Mouse (Mus musculus) T-helper 17 cell (primary cell): ENCODE measurements around the gene Tubb3.

Source experiments
- in situ Hi-C, 2 experiments: fragments of 300-600 bp; cut with MboI, MseI; formaldehyde crosslinking; loops; 1 replicate in 1 of 2; 2 replicates in 1 of 2; pipeline ENCODE4 v1.15.1; 2025; ENCODE audit warnings: high pct_unique_total_duplicates in 2 of 2

Gene Tubb3

DNA sequence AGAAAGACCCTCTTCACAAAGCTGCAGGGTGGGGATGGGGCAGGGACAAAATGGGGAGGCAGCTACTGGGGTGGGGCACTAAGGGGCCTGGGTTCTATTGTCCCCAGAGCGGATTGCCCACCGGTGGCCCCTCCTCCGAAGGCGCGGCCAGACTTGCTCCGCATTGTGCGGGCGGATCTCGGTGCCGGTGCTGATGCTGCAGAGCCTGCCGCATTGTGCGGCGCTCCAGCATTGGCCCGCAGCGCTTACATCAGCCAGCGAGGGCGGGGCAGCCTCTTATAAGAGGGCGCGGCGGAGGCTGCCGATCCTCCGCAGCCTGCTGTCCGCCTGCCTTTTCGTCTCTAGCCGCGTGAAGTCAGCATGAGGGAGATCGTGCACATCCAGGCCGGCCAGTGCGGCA is at the start of gene Tubb3:
TSS of gene Tubb3 (plus strand) at position 179 of the 400 bp plus-strand sequence.
- in situ Hi-C loops, result no loop called here

- in situ Hi-C loops, result no loop called here
Observed at GRCm38 (mm10) chr8:123373403-123374238, 37.6 kb upstream of the Tubb3 start, which contains the start of gene Tcf25. Tcf25 (plus strand) TSS chr8:123373753.

DNA sequence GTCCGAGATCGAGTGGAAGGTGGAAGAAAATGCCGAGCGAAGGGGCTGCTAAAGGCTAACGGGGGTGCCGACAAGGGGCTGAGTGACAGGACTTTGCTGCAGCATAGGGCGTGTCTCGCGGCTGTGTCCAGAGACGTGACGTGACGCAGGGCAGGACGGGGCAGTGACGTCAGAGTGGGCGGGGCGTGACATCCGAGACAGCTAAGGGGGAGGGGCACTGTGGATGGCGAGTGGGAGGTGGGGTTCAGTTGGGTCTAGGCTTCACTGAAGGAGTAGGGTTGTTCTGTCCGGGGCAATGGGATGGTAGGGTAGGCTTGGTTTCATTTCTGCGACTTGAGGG is 37.0 kb upstream of the Tubb3 start:
- in situ Hi-C loops, result no loop called here

DNA sequence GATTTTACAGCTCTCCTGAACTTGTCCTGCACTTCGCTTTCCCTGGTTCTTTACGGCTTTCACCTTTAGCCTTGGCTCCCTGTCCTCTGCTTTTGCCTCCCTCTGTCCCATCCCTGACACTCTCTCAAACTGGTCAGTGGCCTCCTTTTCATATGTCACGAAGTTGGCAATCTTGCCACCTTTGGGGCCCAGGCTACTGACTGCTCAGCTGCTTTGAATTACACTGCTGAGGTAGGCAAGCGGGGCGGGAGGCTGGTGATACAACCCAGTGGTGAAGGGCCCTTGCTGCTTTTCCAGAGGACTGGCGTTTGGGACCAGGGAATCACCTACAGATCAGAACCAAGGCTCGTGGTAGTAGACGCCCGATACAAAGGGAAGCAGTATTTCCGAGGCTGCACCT is 35.5 kb upstream of the Tubb3 start:
- in situ Hi-C loops, result no loop called here

- in situ Hi-C loops, result no loop called here
Observed at GRCm38 (mm10) chr8:123376106-123376505, 35.1 kb upstream of the Tubb3 start.

GRCm38 (mm10) chr8:123381711-123382110 is 29.5 kb upstream of the Tubb3 start:
- in situ Hi-C loops, result no loop called here

- in situ Hi-C loops, result no loop called here
Observed at GRCm38 (mm10) chr8:123382516-123382915, 28.7 kb upstream of the Tubb3 start.

GRCm38 (mm10) chr8:123384883-123385540 is 26.2 kb upstream of the Tubb3 start:
- in situ Hi-C loops, result no loop called here

GRCm38 (mm10) chr8:123387041-123387440 is 24.2 kb upstream of the Tubb3 start:
- in situ Hi-C loops, result no loop called here

GRCm38 (mm10) chr8:123387801-123388200 is 23.4 kb upstream of the Tubb3 start:
- in situ Hi-C loops, result no loop called here

- in situ Hi-C loops, result no loop called here
Observed at GRCm38 (mm10) chr8:123389026-123389425, 22.2 kb upstream of the Tubb3 start.

DNA sequence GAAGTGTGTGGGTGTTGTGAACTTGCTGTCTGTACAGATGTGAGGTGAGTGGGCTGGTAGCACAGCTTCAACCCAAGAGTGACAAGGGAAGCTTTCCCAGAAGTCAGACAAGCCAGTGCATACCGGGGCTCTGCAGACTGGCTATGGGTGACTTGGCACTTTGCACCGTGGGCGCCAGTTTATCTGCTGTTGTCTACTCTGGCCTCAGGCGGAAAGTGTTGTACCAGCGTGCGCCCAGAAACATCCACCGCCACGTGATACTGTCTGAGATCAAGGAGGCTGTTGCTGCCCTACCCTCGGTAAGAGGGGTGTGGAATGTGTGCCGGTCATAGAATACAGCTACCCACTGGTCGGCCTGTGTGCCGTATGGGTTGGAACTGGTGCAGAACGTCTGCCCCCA is 12.9 kb upstream of the Tubb3 start:
- in situ Hi-C loops, result no loop called here

GRCm38 (mm10) chr8:123401936-123402335 is 9.3 kb upstream of the Tubb3 start:
- in situ Hi-C loops, result no loop called here

GRCm38 (mm10) chr8:123402730-123403326 is 8.4 kb upstream of the Tubb3 start:
- in situ Hi-C loops, result no loop called here

DNA sequence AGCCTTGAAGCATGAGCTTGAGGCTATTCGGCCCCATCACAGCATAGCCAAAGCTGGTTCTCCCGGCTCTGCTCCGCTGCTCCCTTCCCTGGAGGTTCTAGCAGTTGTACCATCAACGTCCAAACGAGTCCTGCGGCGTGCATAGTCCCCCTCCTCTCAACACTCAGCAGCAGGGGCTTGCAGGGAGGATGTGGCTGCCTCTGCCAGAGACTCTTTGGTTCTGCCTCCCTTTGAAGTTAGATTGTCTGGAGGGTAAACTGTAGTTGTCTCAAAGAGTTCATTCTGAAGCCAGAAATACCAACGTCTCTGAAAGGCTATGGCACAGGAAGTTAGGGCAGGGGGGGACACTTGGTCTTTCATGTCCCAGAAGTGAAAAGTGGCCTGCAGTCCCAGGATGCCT is 6.7 kb upstream of the Tubb3 start:
- in situ Hi-C loops, result no loop called here

GRCm38 (mm10) chr8:123406786-123407185 is 4.4 kb upstream of the Tubb3 start, which contains the start of gene Mc1r:
Mc1r (plus strand) TSS chr8:123407107.
- in situ Hi-C loops, result no loop called here

DNA sequence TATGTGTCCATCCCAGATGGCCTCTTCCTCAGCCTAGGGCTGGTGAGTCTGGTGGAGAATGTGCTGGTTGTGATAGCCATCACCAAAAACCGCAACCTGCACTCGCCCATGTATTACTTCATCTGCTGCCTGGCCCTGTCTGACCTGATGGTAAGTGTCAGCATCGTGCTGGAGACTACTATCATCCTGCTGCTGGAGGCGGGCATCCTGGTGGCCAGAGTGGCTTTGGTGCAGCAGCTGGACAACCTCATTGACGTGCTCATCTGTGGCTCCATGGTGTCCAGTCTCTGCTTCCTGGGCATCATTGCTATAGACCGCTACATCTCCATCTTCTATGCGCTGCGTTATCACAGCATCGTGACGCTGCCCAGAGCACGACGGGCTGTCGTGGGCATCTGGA is 3.6 kb upstream of the Tubb3 start:
- in situ Hi-C loops, result no loop called here

GRCm38 (mm10) chr8:123408586-123409544 is 2.4 kb upstream of the Tubb3 start:
- in situ Hi-C loops, result no loop called here

DNA sequence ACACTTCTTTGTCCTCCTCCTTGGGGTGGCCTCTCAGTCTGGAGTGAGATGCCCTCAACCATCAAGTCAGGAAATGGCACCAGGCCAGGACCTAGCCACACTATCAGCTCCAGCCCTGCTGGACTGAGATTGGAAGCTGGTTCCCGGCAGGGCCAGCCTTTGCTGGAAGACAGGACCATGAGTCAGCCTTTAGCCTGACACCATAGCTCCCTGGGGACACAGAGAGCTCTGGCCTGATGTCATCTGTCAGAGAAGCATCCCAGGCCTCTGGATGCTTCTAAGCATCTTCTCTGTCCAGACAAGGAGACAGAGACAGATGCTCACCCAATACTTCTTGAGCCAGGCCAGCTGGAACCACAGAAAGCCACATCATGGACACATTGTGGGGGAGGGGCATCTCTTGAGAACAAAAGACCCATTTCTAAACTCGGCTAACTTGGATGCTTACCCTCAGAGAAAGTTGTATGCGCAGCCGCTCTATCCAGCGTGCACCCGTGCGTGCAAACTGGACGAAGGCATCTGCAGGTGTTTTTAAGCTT is 1.1 kb upstream of the Tubb3 start:
- in situ Hi-C loops, result no loop called here

GRCm38 (mm10) chr8:123410788-123411187 is 436 bp upstream of the Tubb3 start:
- in situ Hi-C loops, result no loop called here

DNA sequence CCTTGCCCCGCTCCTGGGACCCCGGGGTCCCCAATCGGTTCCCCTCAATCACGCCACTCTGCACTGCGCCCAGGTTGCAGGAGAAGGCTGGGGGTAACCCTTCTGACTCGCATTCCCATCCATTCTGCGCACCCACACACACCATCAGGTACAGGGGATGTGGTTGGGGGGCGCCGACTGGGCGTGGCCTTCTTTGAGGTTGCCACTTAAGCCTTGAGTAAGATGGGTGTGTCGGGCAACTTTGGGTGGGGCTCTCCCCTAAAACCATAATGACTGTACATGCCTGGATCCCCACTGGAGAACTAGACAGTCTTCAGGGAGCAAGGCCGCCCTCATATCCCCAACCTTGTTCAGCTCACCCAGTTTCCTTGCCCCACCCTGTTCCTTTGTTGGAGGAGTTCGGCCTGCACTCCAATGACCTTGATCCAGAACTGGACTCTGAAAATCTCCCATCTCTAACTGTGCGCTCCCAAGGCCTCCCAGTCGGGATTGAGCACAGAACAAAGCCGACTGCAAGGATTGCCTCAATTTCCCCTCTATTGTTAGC is 630 bp downstream of the Tubb3 start:
- in situ Hi-C loops, result no loop called here
